Mouse (Mus musculus) heart, postnatal 0 days (tissue): ENCODE measurements at regions not wholly inside any gene's neighbourhood (a gene's known extent, or its start where the extent isn't known, plus 50 kb on each side); places are given as distances from the start of the nearest gene placed in this dataset.

Source experiments
- CTCF ChIP-seq: IDR thresholded peaks from 2 replicates; pipeline ENCODE4 v1.5.1; 2016; ENCODE audit warnings: antibody characterized with exemption, control low read depth, low read depth
- EP300 ChIP-seq: IDR thresholded peaks from 2 replicates; pipeline ENCODE4 v1.6.1; 2016; ENCODE audit warnings: antibody characterized with exemption, low read depth

DNA sequence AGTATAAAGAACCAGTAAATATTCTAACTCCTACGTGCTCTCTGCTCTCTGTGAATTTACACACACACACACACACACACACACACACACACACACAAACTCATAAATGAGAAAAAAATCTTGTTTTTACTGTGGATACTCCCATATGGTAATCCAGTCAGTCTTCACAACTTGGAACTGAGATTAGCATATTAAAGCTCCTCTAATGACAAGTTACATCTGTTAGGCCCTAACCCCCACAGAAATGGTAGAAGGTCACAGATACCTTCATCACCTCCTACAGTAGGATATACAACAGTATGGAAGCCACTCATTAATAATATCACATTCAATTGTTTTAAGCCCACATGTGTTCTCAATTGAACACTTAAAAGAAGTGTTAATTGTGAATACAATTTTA lies 1340.7 kb downstream of the Cdh11 start:
- TF ChIP-seq CTCF, result no peak
- TF ChIP-seq EP300, result no peak
